Mouse (Mus musculus): ENCODE results near the gene Kdr.

The Kdr gene

GRCm38 (mm10) chr5:75978374-75979100 lies at the start of gene Kdr:
Gene Kdr (minus strand): TSS chr5:75978458.
- peak; percentile 19 for DNase-seq (ENCODE audit: low read depth, low spot score)

GRCm38 (mm10) chr5:76026805-76027204 lies 48.5 kb upstream of the Kdr start:
- DNase-seq (ENCODE audit: low read depth, low spot score), result no peak

- peak; percentile 40 for DNase-seq (ENCODE audit: low read depth, low spot score)
Measured at GRCm38 (mm10) chr5:76025996-76026665, 47.9 kb upstream of the Kdr start.

- no peak for DNase-seq (ENCODE audit: low read depth, low spot score)
Measured at GRCm38 (mm10) chr5:76023011-76023773, 44.9 kb upstream of the Kdr start.

GRCm38 (mm10) chr5:76022436-76022835 lies 44.2 kb upstream of the Kdr start:
- DNase-seq (ENCODE audit: low read depth, low spot score), result no peak

GRCm38 (mm10) chr5:76018321-76018720 lies 40.1 kb upstream of the Kdr start:
- DNase-seq (ENCODE audit: low read depth, low spot score), result no peak

GRCm38 (mm10) chr5:76016086-76016485 lies 37.8 kb upstream of the Kdr start:
- DNase-seq (ENCODE audit: low read depth, low spot score), result no peak

GRCm38 (mm10) chr5:76013881-76014431 lies 35.7 kb upstream of the Kdr start:
- DNase-seq (ENCODE audit: low read depth, low spot score), result no peak

GRCm38 (mm10) chr5:76006403-76006802 lies 28.1 kb upstream of the Kdr start:
- DNase-seq (ENCODE audit: low read depth, low spot score), result no peak

- no peak for DNase-seq (ENCODE audit: low read depth, low spot score)
Measured at GRCm38 (mm10) chr5:75990212-75990611, 12.0 kb upstream of the Kdr start.

GRCm38 (mm10) chr5:75987530-75987929 lies 9.3 kb upstream of the Kdr start:
- DNase-seq (ENCODE audit: low read depth, low spot score), result no peak

GRCm38 (mm10) chr5:75980521-75981311 lies 2.5 kb upstream of the Kdr start:
- DNase-seq (ENCODE audit: low read depth, low spot score), result no peak

GRCm38 (mm10) chr5:75979108-75979507 lies 850 bp upstream of the Kdr start:
- DNase-seq (ENCODE audit: low read depth, low spot score), result no peak

- no peak for DNase-seq (ENCODE audit: low read depth, low spot score)
Measured at GRCm38 (mm10) chr5:75977441-75978373, 551 bp downstream of the Kdr start.

GRCm38 (mm10) chr5:75976696-75977095 lies 1.6 kb downstream of the Kdr start:
- no peak for DNase-seq (ENCODE audit: low read depth, low spot score)

- no peak for DNase-seq (ENCODE audit: low read depth, low spot score)
Measured at GRCm38 (mm10) chr5:75975398-75975797, 2.9 kb downstream of the Kdr start.

- no peak for DNase-seq (ENCODE audit: low read depth, low spot score)
Measured at GRCm38 (mm10) chr5:75974543-75975130, 3.6 kb downstream of the Kdr start.

- DNase-seq (ENCODE audit: low read depth, low spot score), result no peak
Measured at GRCm38 (mm10) chr5:75969887-75970286, 8.4 kb downstream of the Kdr start.

GRCm38 (mm10) chr5:75962558-75962957 lies 15.7 kb downstream of the Kdr start:
- DNase-seq (ENCODE audit: low read depth, low spot score), result no peak
